Mouse (Mus musculus) thymus, adult 2 months (tissue): ENCODE data around the gene Tmem132b.

Experiments used
- CTCF ChIP-seq: fragments of 200-500 bp; IDR thresholded peaks from 2 replicates; pipeline ENCODE4 v1.5.1; 2012; ENCODE audit warnings: mild to moderate bottlenecking, control low read depth, low read length, moderate library complexity, borderline replicate concordance; ENCODE audit not compliant: control insufficient read depth, poor library complexity, insufficient read depth; ENCODE audit errors: extremely low read depth
- POLR2A ChIP-seq: fragments of 200-500 bp; IDR thresholded peaks from 2 replicates; pipeline ENCODE4 v1.6.1; 2012; ENCODE audit warnings: mild to moderate bottlenecking, low read length, control low read depth, moderate library complexity; ENCODE audit not compliant: control insufficient read depth, poor library complexity, insufficient read depth; ENCODE audit errors: extremely low read depth

- TF ChIP-seq POLR2A (no peak), CTCF (no peak)
Measured at GRCm38 (mm10) chr5:125685681-125686331, 154.2 kb downstream of the Tmem132b start.
